Mouse (Mus musculus) embryonic stem cell, embryonic (primary cell): Measurements from ENCODE around the gene Fam160a1.

Experiments used
- CTCF ChIA-PET, 4 experiments: fragments of 300-600 bp in 2 of 4; fragments of 350-600 bp in 2 of 4; sonication (Branson Sonifier 250); formaldehyde crosslinking; loops; one replicate each; lab custom pipeline; 2022; ENCODE audit warnings: inconsistent platforms in 2 of 4; lab: Charles Lee
- POLR2A ChIA-PET, 4 experiments: fragments of 300-600 bp in 2 of 4; fragments of 350-600 bp in 2 of 4; sonication (Branson Sonifier 250); formaldehyde crosslinking; loops; one replicate each; lab custom pipeline; 2022; ENCODE audit warnings: antibody characterized with exemption in 4 of 4, inconsistent platforms in 1 of 4; lab: Charles Lee

The Fam160a1 gene

GRCm38 (mm10) chr3:85629895-85630510 is 187.1 kb downstream of the Fam160a1 start:
- CTCF ChIA-PET: interaction anchor here in 1 of 4 experiments (1.6 kb wide), 1 partner anchor 11 kb away, joined by 6 read pairs; no protein-coding TSS in a partner anchor
- POLR2A ChIA-PET: interaction anchor here in 2 of 4 experiments (0.8 to 1.1 kb wide), 4 partner anchors 10 to 56 kb away, joined by 3 to 4 read pairs (median 4); partner anchors contain the start of gene Gatb (in 1 of the 2)

- POLR2A ChIA-PET: interaction anchor here in 2 of 4 experiments (1.4 to 1.5 kb wide), 2 partner anchors 10 kb away, joined by 3 read pairs; no protein-coding TSS in a partner anchor
- CTCF ChIA-PET: interaction anchor here in 3 of 4 experiments (0.7 to 1.8 kb wide), 3 partner anchors 10 to 505 kb away, joined by 3 to 6 read pairs (median 6); no protein-coding TSS in a partner anchor
Measured at GRCm38 (mm10) chr3:85619751-85620150, 197.3 kb downstream of the Fam160a1 start.

GRCm38 (mm10) chr3:85619345-85619744 is 197.7 kb downstream of the Fam160a1 start:
- POLR2A ChIA-PET: no interaction called here

GRCm38 (mm10) chr3:85618885-85619284 is 198.2 kb downstream of the Fam160a1 start:
- ChIA-PET CTCF (interaction anchor here in 2 of 4 experiments (0.7 to 1.8 kb wide), 4 partner anchors 11 to 511 kb away, joined by 3 to 6 read pairs (median 3); no protein-coding TSS in a partner anchor), POLR2A (interaction anchor here in 2 of 4 experiments (0.8 to 1.1 kb wide), 2 partner anchors 11 to 45 kb away, joined by 3 to 4 read pairs; partner anchors contain the start of gene Gatb (in 1 of the 2))

More at GRCm38 (mm10) chr3:85619345-85619744, 197.7 kb downstream of the Fam160a1 start:
- CTCF ChIA-PET: interaction anchor here in 2 of 4 experiments (0.7 to 1.8 kb wide), 2 partner anchors 10 to 505 kb away, joined by 3 to 6 read pairs; no protein-coding TSS in a partner anchor

- ChIA-PET CTCF (no interaction called here), POLR2A (no interaction called here)
Measured at GRCm38 (mm10) chr3:85616389-85616788, 200.7 kb downstream of the Fam160a1 start.
